Comparison of ENCODE assay signal across 7 mouse cellular contexts in genomic region chr6:118593377-118594061, GRCm38 (mm10). TPM values are rescaled to one million over a fixed set of nuclear protein-coding genes. Genes with fewer than 3 reads are reported as not detected.
DNase-seq lines count a peak whose midpoint lies in the region; ATAC-seq and TF ChIP-seq lines count a peak whose summit lies in the region.

No protein-coding gene starts in this region.

- no peaks in the 10 kb centered on the region for H3K36me3 ChIP-seq in E14TG2a.4 (ENCODE audit: insufficient read depth, low read length)
- H3K36me3 ChIP-seq in heart, embryonic 16.5 days (ENCODE audit: control insufficient read depth, insufficient read depth), result peaks cover 32% of the 10 kb centered on the region

- no peak for ATAC-seq in heart, embryonic 16.5 days (replicated peaks; ENCODE audit: extremely low read depth, insufficient read depth, low FRiP score)
- ATAC-seq in megakaryocyte progenitor cell, adult 5-6 weeks (replicated peaks; ENCODE audit: poor library complexity), result peak; percentile 78

- H3K9ac ChIP-seq in heart, embryonic 16.5 days (ENCODE audit: low read length), result no peak overlapping the region

- peaks cover 58% of the 10 kb centered on the region for H3K27me3 ChIP-seq in E14TG2a.4 (ENCODE audit: insufficient read depth, low read length)
- peaks cover 6% of the 10 kb centered on the region for H3K27me3 ChIP-seq in heart, embryonic 16.5 days (ENCODE audit: control insufficient read depth, insufficient read depth, low read length)

- H3K4me3 ChIP-seq in E14TG2a.4 (replicated peaks; ENCODE audit: low read length), result peak overlapping the region; percentile 71
- peak overlapping the region; percentile 41 for H3K4me3 ChIP-seq in heart, embryonic 16.5 days (ENCODE audit: low read length)

- H3K27ac ChIP-seq in heart, embryonic 16.5 days (ENCODE audit: low read length), result no peak overlapping the region

- H3K4me1 ChIP-seq in E14TG2a.4 (replicated peaks; ENCODE audit: low read depth, low read length), result peaks cover 41% of the 10 kb centered on the region
- peaks cover 2% of the 10 kb centered on the region; the same call in 1 of the 2 replicates for H3K4me1 ChIP-seq in heart, embryonic 16.5 days (ENCODE audit: control insufficient read depth, insufficient read depth, low read length)

- H3K4me2 ChIP-seq in heart, embryonic 16.5 days (ENCODE audit: low read depth, low read length), result peak overlapping the region; percentile 62

- H3K9me3 ChIP-seq in E14TG2a.4 (ENCODE audit: low read length), result no peaks in the 10 kb centered on the region
- H3K9me3 ChIP-seq in heart, embryonic 16.5 days (replicated peaks; ENCODE audit: control insufficient read depth, low read length), result no peaks in the 10 kb centered on the region

- no peak for TF ChIP-seq CTCF in E14TG2a.4 (conservative IDR thresholded peaks at IDR 0.05; ENCODE audit: low read length)

- DNase-seq in ZHBTc4 (ENCODE audit: low read depth, low spot score), result peak; percentile 83
- DNase-seq in kidney, postnatal 4 days, result peak; percentile 44 to 60
- DNase-seq in yolk sac, embryonic 10.5 days (ENCODE audit: low spot score), result peak; percentile 19
- DNase-seq in frontal cortex, postnatal 25 days (ENCODE audit: low spot score in 2 of 2), result no peak

- whole genome bisulfite sequencing in heart, embryonic 16.5 days, result 33% methylated on average over 34 of the region's 34 CpGs

RNA-seq across cellular contexts. Expression of gene Ankrd26, which starts 31.5 kb away (rescaled TPM):
- 6.6 and 11.4 TPM in 2 replicates for polyA plus RNA-seq in heart, embryonic 16.5 days (2015; fragmentation: Nextera tagmentation; extraction: Ambion mirVana)
- total RNA-seq in megakaryocyte progenitor cell, adult 5-6 weeks (2015), result 8.6 and 14.6 TPM in 2 replicates
- 15.0 and 19.7 TPM in 2 replicates for total RNA-seq in megakaryocyte progenitor cell, adult 5-6 weeks (2017)

Comparison
In these comparisons a context has a peak if more than half of its experiments do, and no peak if none do; other contexts are left out.
1. DNase-seq: peak in ZHBTc4 (single experiment), kidney, postnatal 4 days (2 of 2) and yolk sac, embryonic 10.5 days (single experiment); none in frontal cortex, postnatal 25 days (0 of 2).